Mouse (Mus musculus): Measurements from ENCODE around the gene Foxo1. TPM values are rescaled to one million over a fixed set of nuclear protein-coding genes. Genes with fewer than 3 reads are reported as not detected.

The Foxo1 gene
- polyA plus RNA-seq, 1 experiment from 2014 or later: 3.7 TPM

GRCm38 (mm10) chr3:52292498-52292897, 24.4 kb downstream of the Foxo1 start:
- 89% methylated on average over 7 of the region's 7 CpGs for WGBS
- no peak overlapping the region for H3K9ac ChIP-seq (ENCODE audit: low read length)
- no peak overlapping the region for H3K4me2 ChIP-seq (ENCODE audit: low read depth, low read length, severe bottlenecking)
- ATAC-seq (replicated peaks; ENCODE audit: low FRiP score) (no peak), DNase-seq (ENCODE audit: low spot score) (no peak)
- H3K9me3 ChIP-seq (ENCODE audit: control insufficient read depth, low read length): no peaks in the 10 kb centered on the region
- no peak overlapping the region for H3K4me3 ChIP-seq (ENCODE audit: low read depth, low read length)
- no peaks in the 10 kb centered on the region for H3K27me3 ChIP-seq (ENCODE audit: control insufficient read depth, insufficient read depth, low read length)
- H3K36me3 ChIP-seq (ENCODE audit: control insufficient read depth, insufficient read depth, low read length): no peaks in the 10 kb centered on the region
- no peaks in the 10 kb centered on the region for H3K4me1 ChIP-seq (replicated peaks; ENCODE audit: control insufficient read depth, insufficient read depth, low read length)
- no peak overlapping the region for H3K27ac ChIP-seq (ENCODE audit: low read depth, low read length)

- no peak overlapping the region for H3K9ac ChIP-seq (ENCODE audit: low read length)
- ATAC-seq (replicated peaks; ENCODE audit: low FRiP score) (no peak), DNase-seq (ENCODE audit: low spot score) (no peak)
- H3K27me3 ChIP-seq (ENCODE audit: control insufficient read depth, insufficient read depth, low read length): no peaks in the 10 kb centered on the region
- H3K27ac ChIP-seq (ENCODE audit: low read depth, low read length): no peak overlapping the region
- H3K4me3 ChIP-seq (ENCODE audit: low read depth, low read length): no peak overlapping the region
- H3K36me3 ChIP-seq (ENCODE audit: control insufficient read depth, insufficient read depth, low read length): no peaks in the 10 kb centered on the region
- H3K4me1 ChIP-seq (replicated peaks; ENCODE audit: control insufficient read depth, insufficient read depth, low read length): no peaks in the 10 kb centered on the region
- no peaks in the 10 kb centered on the region for H3K9me3 ChIP-seq (ENCODE audit: control insufficient read depth, low read length)
- no peak overlapping the region for H3K4me2 ChIP-seq (ENCODE audit: low read depth, low read length, severe bottlenecking)
- 72% methylated on average over 5 of the region's 5 CpGs for WGBS
Observed at GRCm38 (mm10) chr3:52293946-52294345, 25.8 kb downstream of the Foxo1 start.

GRCm38 (mm10) chr3:52295688-52296087, 27.6 kb downstream of the Foxo1 start:
- H3K4me3 ChIP-seq (ENCODE audit: low read depth, low read length): no peak overlapping the region
- H3K27ac ChIP-seq (ENCODE audit: low read depth, low read length): no peak overlapping the region
- DNase-seq (ENCODE audit: low spot score) (no peak), ATAC-seq (replicated peaks; ENCODE audit: low FRiP score) (no peak)
- H3K9ac ChIP-seq (ENCODE audit: low read length): no peak overlapping the region
- no peaks in the 10 kb centered on the region for H3K4me1 ChIP-seq (replicated peaks; ENCODE audit: control insufficient read depth, insufficient read depth, low read length)
- no peaks in the 10 kb centered on the region for H3K9me3 ChIP-seq (ENCODE audit: control insufficient read depth, low read length)
- no peaks in the 10 kb centered on the region for H3K27me3 ChIP-seq (ENCODE audit: control insufficient read depth, insufficient read depth, low read length)
- H3K36me3 ChIP-seq (ENCODE audit: control insufficient read depth, insufficient read depth, low read length): no peaks in the 10 kb centered on the region
- H3K4me2 ChIP-seq (ENCODE audit: low read depth, low read length, severe bottlenecking): no peak overlapping the region
- WGBS: 93% methylated on average over 1 of the region's 1 CpGs

GRCm38 (mm10) chr3:52296224-52296760, 28.2 kb downstream of the Foxo1 start:
- Histone ChIP-seq H3K36me3 (ENCODE audit: control insufficient read depth, insufficient read depth, low read length) (no peaks in the 10 kb centered on the region), H3K9me3 (ENCODE audit: control insufficient read depth, low read length) (no peaks in the 10 kb centered on the region), H3K9ac (ENCODE audit: low read length) (no peak overlapping the region), H3K27ac (ENCODE audit: low read depth, low read length) (no peak overlapping the region), H3K4me3 (ENCODE audit: low read depth, low read length) (no peak overlapping the region), H3K4me2 (ENCODE audit: low read depth, low read length, severe bottlenecking) (no peak overlapping the region), H3K27me3 (ENCODE audit: control insufficient read depth, insufficient read depth, low read length) (no peaks in the 10 kb centered on the region), H3K4me1 (replicated peaks; ENCODE audit: control insufficient read depth, insufficient read depth, low read length) (no peaks in the 10 kb centered on the region)
- ATAC-seq (replicated peaks; ENCODE audit: low FRiP score) (no peak), DNase-seq (ENCODE audit: low spot score) (no peak)
- WGBS: 73% methylated on average over 7 of the region's 7 CpGs

- Histone ChIP-seq H3K4me3 (ENCODE audit: low read depth, low read length) (no peak overlapping the region), H3K27ac (ENCODE audit: low read depth, low read length) (no peak overlapping the region), H3K27me3 (ENCODE audit: control insufficient read depth, insufficient read depth, low read length) (no peaks in the 10 kb centered on the region), H3K4me2 (ENCODE audit: low read depth, low read length, severe bottlenecking) (no peak overlapping the region), H3K9me3 (ENCODE audit: control insufficient read depth, low read length) (no peaks in the 10 kb centered on the region), H3K9ac (ENCODE audit: low read length) (no peak overlapping the region), H3K36me3 (ENCODE audit: control insufficient read depth, insufficient read depth, low read length) (no peaks in the 10 kb centered on the region), H3K4me1 (replicated peaks; ENCODE audit: control insufficient read depth, insufficient read depth, low read length) (no peaks in the 10 kb centered on the region)
- ATAC-seq (replicated peaks; ENCODE audit: low FRiP score): no peak
- DNase-seq (ENCODE audit: low spot score): no peak
- 84% methylated on average over 15 of the region's 15 CpGs for WGBS
Observed at GRCm38 (mm10) chr3:52297291-52298018, 29.3 kb downstream of the Foxo1 start.

- Histone ChIP-seq H3K4me1 (replicated peaks; ENCODE audit: control insufficient read depth, insufficient read depth, low read length) (no peaks in the 10 kb centered on the region), H3K4me3 (ENCODE audit: low read depth, low read length) (no peak overlapping the region), H3K9me3 (ENCODE audit: control insufficient read depth, low read length) (no peaks in the 10 kb centered on the region), H3K4me2 (ENCODE audit: low read depth, low read length, severe bottlenecking) (no peak overlapping the region), H3K27ac (ENCODE audit: low read depth, low read length) (no peak overlapping the region), H3K27me3 (ENCODE audit: control insufficient read depth, insufficient read depth, low read length) (no peaks in the 10 kb centered on the region), H3K36me3 (ENCODE audit: control insufficient read depth, insufficient read depth, low read length) (no peaks in the 10 kb centered on the region), H3K9ac (ENCODE audit: low read length) (no peak overlapping the region)
- DNase-seq (ENCODE audit: low spot score) (no peak), ATAC-seq (replicated peaks; ENCODE audit: low FRiP score) (no peak)
- 89% methylated on average over 4 of the region's 4 CpGs for WGBS
Observed at GRCm38 (mm10) chr3:52298683-52299082, 30.5 kb downstream of the Foxo1 start.

GRCm38 (mm10) chr3:52299376-52299775, 31.2 kb downstream of the Foxo1 start:
- H3K27ac ChIP-seq (ENCODE audit: low read depth, low read length): no peak overlapping the region
- ATAC-seq (replicated peaks; ENCODE audit: low FRiP score): no peak
- WGBS: 58% methylated on average over 2 of the region's 2 CpGs
- H3K9ac ChIP-seq (ENCODE audit: low read length): no peak overlapping the region
- H3K9me3 ChIP-seq (ENCODE audit: control insufficient read depth, low read length): no peaks in the 10 kb centered on the region
- H3K4me1 ChIP-seq (replicated peaks; ENCODE audit: control insufficient read depth, insufficient read depth, low read length): no peaks in the 10 kb centered on the region
- no peaks in the 10 kb centered on the region for H3K36me3 ChIP-seq (ENCODE audit: control insufficient read depth, insufficient read depth, low read length)
- H3K27me3 ChIP-seq (ENCODE audit: control insufficient read depth, insufficient read depth, low read length): no peaks in the 10 kb centered on the region
- no peak for DNase-seq (ENCODE audit: low spot score)
- H3K4me2 ChIP-seq (ENCODE audit: low read depth, low read length, severe bottlenecking): no peak overlapping the region
- H3K4me3 ChIP-seq (ENCODE audit: low read depth, low read length): no peak overlapping the region

GRCm38 (mm10) chr3:52300517-52300916, 32.4 kb downstream of the Foxo1 start:
- no peak overlapping the region for H3K9ac ChIP-seq (ENCODE audit: low read length)
- no peak overlapping the region for H3K27ac ChIP-seq (ENCODE audit: low read depth, low read length)
- H3K36me3 ChIP-seq (ENCODE audit: control insufficient read depth, insufficient read depth, low read length): no peaks in the 10 kb centered on the region
- H3K4me1 ChIP-seq (replicated peaks; ENCODE audit: control insufficient read depth, insufficient read depth, low read length): no peaks in the 10 kb centered on the region
- H3K27me3 ChIP-seq (ENCODE audit: control insufficient read depth, insufficient read depth, low read length): no peaks in the 10 kb centered on the region
- no peaks in the 10 kb centered on the region for H3K9me3 ChIP-seq (ENCODE audit: control insufficient read depth, low read length)
- H3K4me2 ChIP-seq (ENCODE audit: low read depth, low read length, severe bottlenecking): no peak overlapping the region
- WGBS: 85% methylated on average over 6 of the region's 6 CpGs
- no peak overlapping the region for H3K4me3 ChIP-seq (ENCODE audit: low read depth, low read length)
- no peak for ATAC-seq (replicated peaks; ENCODE audit: low FRiP score)
- DNase-seq (ENCODE audit: low spot score): no peak

- DNase-seq (ENCODE audit: low spot score) (no peak), ATAC-seq (replicated peaks; ENCODE audit: low FRiP score) (no peak)
- H3K27ac ChIP-seq (ENCODE audit: low read depth, low read length): no peak overlapping the region
- no peaks in the 10 kb centered on the region for H3K36me3 ChIP-seq (ENCODE audit: control insufficient read depth, insufficient read depth, low read length)
- 86% methylated on average over 5 of the region's 5 CpGs for WGBS
- no peak overlapping the region for H3K4me2 ChIP-seq (ENCODE audit: low read depth, low read length, severe bottlenecking)
- no peaks in the 10 kb centered on the region for H3K9me3 ChIP-seq (ENCODE audit: control insufficient read depth, low read length)
- H3K9ac ChIP-seq (ENCODE audit: low read length): no peak overlapping the region
- no peaks in the 10 kb centered on the region for H3K27me3 ChIP-seq (ENCODE audit: control insufficient read depth, insufficient read depth, low read length)
- no peaks in the 10 kb centered on the region for H3K4me1 ChIP-seq (replicated peaks; ENCODE audit: control insufficient read depth, insufficient read depth, low read length)
- no peak overlapping the region for H3K4me3 ChIP-seq (ENCODE audit: low read depth, low read length)
Observed at GRCm38 (mm10) chr3:52303301-52303700, 35.2 kb downstream of the Foxo1 start.

Data from forebrain, embryonic 11.5 days (tissue).